Mouse (Mus musculus) neural tube, embryonic 15.5 days (tissue): ENCODE measurements around the gene Luc7l2. TPM values are rescaled to one million over a fixed set of nuclear protein-coding genes. Genes with fewer than 3 reads are reported as not detected.

Source experiments
- ATAC-seq: fragments of 200-750 bp; cut with Nextera tagmentation; 2 replicates; pipeline ENCODE4 v1.8.0; 2017; ENCODE audit warnings: mild to moderate bottlenecking, moderate TSS enrichment, moderate library complexity; ENCODE audit not compliant: low FRiP score
- H3K27ac ChIP-seq: fragments of 300-500 bp; sonication (generic); replicated peaks from 2 replicates; pipeline ENCODE4 v1.5.1; 2015; ENCODE audit warnings: mild to moderate bottlenecking, inconsistent platforms
- H3K27me3 ChIP-seq: fragments of 300-500 bp; sonication (generic); replicated peaks from 2 replicates; pipeline ENCODE4 v1.6.1; 2015; ENCODE audit warnings: inconsistent platforms
- H3K36me3 ChIP-seq: fragments of 300-500 bp; sonication (generic); 2 replicates; pipeline ENCODE4 v1.6.1; 2015; ENCODE audit warnings: inconsistent platforms
- H3K4me1 ChIP-seq: fragments of 300-500 bp; sonication (generic); 2 replicates; pipeline ENCODE4 v1.6.1; 2015; ENCODE audit warnings: inconsistent platforms
- H3K4me2 ChIP-seq: fragments of 300-500 bp; sonication (generic); 2 replicates; pipeline ENCODE4 v1.6.1; 2015; ENCODE audit warnings: inconsistent platforms, mild to moderate bottlenecking, moderate library complexity
- H3K4me3 ChIP-seq: fragments of 300-500 bp; sonication (generic); replicated peaks from 2 replicates; pipeline ENCODE4 v1.5.1; 2015; ENCODE audit warnings: mild to moderate bottlenecking, inconsistent platforms
- H3K9ac ChIP-seq: fragments of 300-500 bp; sonication (generic); replicated peaks from 2 replicates; pipeline ENCODE4 v1.6.1; 2015; ENCODE audit warnings: mild to moderate bottlenecking, inconsistent platforms
- H3K9me3 ChIP-seq: fragments of 300-500 bp; sonication (generic); replicated peaks from 2 replicates; pipeline ENCODE4 v1.6.1; 2016; ENCODE audit warnings: inconsistent platforms
- WGBS: fragments of 180-500 bp; shearing (Covaris S2); methylation state at CpG from one replicate; pipeline ENCODE4 v1.1.7; 2015; ENCODE audit warnings: mixed read lengths; 5-methylcytosine and 5-hydroxymethylcytosine counted together
- polyA plus RNA-seq: library from polyadenylated mRNA; unstranded; fragments of >200 nt; fragmentation: Nextera tagmentation; extraction: Ambion mirVana; gene quantifications from 2 replicates; pipeline ENCODE4 v1.2.1, GENCODE M21; 2015

The Luc7l2 gene
- polyA plus RNA-seq: 42.1 and 48.2 TPM in 2 replicates

- H3K36me3 ChIP-seq: no peaks in the 10 kb centered on the region
- peak; percentile 93 for ATAC-seq
- peak within 1 kb of the TSS; percentile 75 for H3K4me2 ChIP-seq
- under 1% methylated on average over 98 of the region's 98 CpGs for whole genome bisulfite sequencing
- peak within 1 kb of the TSS; percentile 82 for H3K9ac ChIP-seq
- no peaks in the 10 kb centered on the region for H3K9me3 ChIP-seq
- H3K27ac ChIP-seq: peak within 1 kb of the TSS; percentile 99
- H3K4me3 ChIP-seq: peak within 1 kb of the TSS; percentile 70
- H3K4me1 ChIP-seq: peaks cover 31% of the 10 kb centered on the region
- no peaks in the 10 kb centered on the region for H3K27me3 ChIP-seq
Observed at GRCm38 (mm10) chr6:38551062-38551988, at the start of gene Luc7l2. Gene Luc7l2, plus strand, starts transcription at chr6:38551334.

- Histone ChIP-seq H3K36me3 (peaks cover 6% of the 10 kb centered on the region; the same call in 1 of the 2 replicates), H3K4me1 (no peaks in the 10 kb centered on the region), H3K27me3 (no peaks in the 10 kb centered on the region), H3K9ac (no peak overlapping the region), H3K27ac (no peak overlapping the region), H3K4me3 (no peak overlapping the region), H3K9me3 (no peaks in the 10 kb centered on the region), H3K4me2 (no peak overlapping the region)
- 98% methylated on average over 1 of the region's 1 CpGs for WGBS
- ATAC-seq: no peak
Observed at GRCm38 (mm10) chr6:38512096-38512495, 39.0 kb upstream of the Luc7l2 start.

- H3K27ac ChIP-seq: no peak overlapping the region
- no peaks in the 10 kb centered on the region for H3K9me3 ChIP-seq
- no peak for ATAC-seq
Observed at GRCm38 (mm10) chr6:38512830-38513229, 38.3 kb upstream of the Luc7l2 start.

GRCm38 (mm10) chr6:38515201-38515600 is 35.9 kb upstream of the Luc7l2 start:
- no peaks in the 10 kb centered on the region for H3K4me1 ChIP-seq
- no peaks in the 10 kb centered on the region for H3K9me3 ChIP-seq
- no peak overlapping the region for H3K4me2 ChIP-seq
- no peak overlapping the region for H3K4me3 ChIP-seq
- peaks cover 5% of the 10 kb centered on the region; the same call in 1 of the 2 replicates for H3K36me3 ChIP-seq
- ATAC-seq: no peak
- 96% methylated on average over 4 of the region's 4 CpGs for WGBS
- H3K27ac ChIP-seq: no peak overlapping the region
- H3K27me3 ChIP-seq: no peaks in the 10 kb centered on the region
- H3K9ac ChIP-seq: no peak overlapping the region

More at GRCm38 (mm10) chr6:38512830-38513229, 38.3 kb upstream of the Luc7l2 start:
- Histone ChIP-seq H3K4me2 (no peak overlapping the region), H3K4me3 (no peak overlapping the region), H3K36me3 (peaks cover 5% of the 10 kb centered on the region; the same call in 1 of the 2 replicates), H3K27me3 (no peaks in the 10 kb centered on the region), H3K4me1 (no peaks in the 10 kb centered on the region), H3K9ac (no peak overlapping the region)

GRCm38 (mm10) chr6:38523851-38524250 is 27.3 kb upstream of the Luc7l2 start:
- no peaks in the 10 kb centered on the region for H3K4me1 ChIP-seq
- no peak for ATAC-seq
- H3K27me3 ChIP-seq: no peaks in the 10 kb centered on the region
- 0 out of 2 replicates have a peak, but pooled peaks cover 4% of the 10 kb centered on the region for H3K36me3 ChIP-seq
- WGBS: 20% methylated on average over 8 of the region's 8 CpGs
- H3K4me3 ChIP-seq: no peak overlapping the region
- no peak overlapping the region for H3K9ac ChIP-seq
- no peak overlapping the region for H3K4me2 ChIP-seq
- H3K27ac ChIP-seq: no peak overlapping the region
- no peaks in the 10 kb centered on the region for H3K9me3 ChIP-seq

- H3K36me3 ChIP-seq: no peaks in the 10 kb centered on the region
- no peaks in the 10 kb centered on the region for H3K27me3 ChIP-seq
- no peak for ATAC-seq
- 67% methylated on average over 5 of the region's 5 CpGs for WGBS
- H3K9me3 ChIP-seq: no peaks in the 10 kb centered on the region
- no peak overlapping the region for H3K4me3 ChIP-seq
- H3K4me2 ChIP-seq: no peak overlapping the region
- no peak overlapping the region for H3K27ac ChIP-seq
- H3K4me1 ChIP-seq: peaks cover 17% of the 10 kb centered on the region
- no peak overlapping the region for H3K9ac ChIP-seq
Observed at GRCm38 (mm10) chr6:38531211-38531820, 19.8 kb upstream of the Luc7l2 start.

- H3K27ac ChIP-seq: peak overlapping the region; percentile 99
- H3K4me2 ChIP-seq: peak overlapping the region; percentile 78
- H3K4me1 ChIP-seq: peaks cover 18% of the 10 kb centered on the region
- WGBS: 4% methylated on average over 25 of the region's 25 CpGs
- no peaks in the 10 kb centered on the region for H3K27me3 ChIP-seq
- peak overlapping the region; percentile 90 for H3K4me3 ChIP-seq
- peak; percentile 55 for ATAC-seq
- H3K9me3 ChIP-seq: no peaks in the 10 kb centered on the region
- no peaks in the 10 kb centered on the region for H3K36me3 ChIP-seq
- H3K9ac ChIP-seq: peak overlapping the region; percentile 68
Observed at GRCm38 (mm10) chr6:38532500-38533420, 18.4 kb upstream of the Luc7l2 start.

- no peaks in the 10 kb centered on the region for H3K27me3 ChIP-seq
- H3K4me3 ChIP-seq: peak within 1 kb of the TSS; percentile 90
- H3K4me2 ChIP-seq: peak within 1 kb of the TSS; percentile 78
- no peaks in the 10 kb centered on the region for H3K36me3 ChIP-seq
- peak within 1 kb of the TSS; percentile 93 for H3K9ac ChIP-seq
- peak; percentile 89 for ATAC-seq
- no peaks in the 10 kb centered on the region for H3K9me3 ChIP-seq
- WGBS: 5% methylated on average over 41 of the region's 41 CpGs
- peak within 1 kb of the TSS; percentile 99 for H3K27ac ChIP-seq
- peaks cover 18% of the 10 kb centered on the region for H3K4me1 ChIP-seq
Observed at GRCm38 (mm10) chr6:38533428-38534405, 17.4 kb upstream of the Luc7l2 start, which contains the start of gene Fmc1. Gene Fmc1, plus strand, starts transcription at chr6:38533502.

- H3K27me3 ChIP-seq: no peaks in the 10 kb centered on the region
- H3K9ac ChIP-seq: peak overlapping the region; percentile 93
- H3K27ac ChIP-seq: peak overlapping the region; percentile 99
- peak; percentile 66 for ATAC-seq
- H3K9me3 ChIP-seq: no peaks in the 10 kb centered on the region
- H3K4me3 ChIP-seq: peak overlapping the region; percentile 90
- WGBS: under 1% methylated on average over 53 of the region's 53 CpGs
- peaks cover 18% of the 10 kb centered on the region for H3K4me1 ChIP-seq
- peak overlapping the region; percentile 53 for H3K4me2 ChIP-seq
- H3K36me3 ChIP-seq: peaks cover 3% of the 10 kb centered on the region
Observed at GRCm38 (mm10) chr6:38534640-38535365, 16.3 kb upstream of the Luc7l2 start.

GRCm38 (mm10) chr6:38535366-38535690 is 15.8 kb upstream of the Luc7l2 start:
- Histone ChIP-seq H3K4me2 (peak overlapping the region; percentile 53), H3K36me3 (peaks cover 8% of the 10 kb centered on the region), H3K9ac (peak overlapping the region; percentile 93), H3K4me3 (peak overlapping the region; percentile 90), H3K27ac (peak overlapping the region; percentile 99), H3K9me3 (no peaks in the 10 kb centered on the region), H3K4me1 (peaks cover 18% of the 10 kb centered on the region), H3K27me3 (no peaks in the 10 kb centered on the region)
- 1% methylated on average over 9 of the region's 9 CpGs for WGBS
- no peak for ATAC-seq
